Mouse (Mus musculus): ENCODE measurements at regions not wholly inside any gene's neighbourhood (a gene's known extent, or its start where the extent isn't known, plus 50 kb on each side); places are given as distances from the start of the nearest gene placed in this dataset.

GRCm38 (mm10) chr15:97578046-97578445 lies 127.6 kb downstream of the Rpap3 start:
- no peak for DNase-seq (ENCODE audit: low read depth, low spot score)

GRCm38 (mm10) chr15:97577196-97577595 lies 128.4 kb downstream of the Rpap3 start:
- DNase-seq (ENCODE audit: low read depth, low spot score), result no peak

- DNase-seq (ENCODE audit: low read depth, low spot score), result no peak
Measured at GRCm38 (mm10) chr15:97572639-97573038, 133.0 kb downstream of the Rpap3 start.

GRCm38 (mm10) chr15:97571885-97572284 lies 133.7 kb downstream of the Rpap3 start:
- DNase-seq (ENCODE audit: low read depth, low spot score), result no peak

GRCm38 (mm10) chr15:97560096-97560495 lies 145.5 kb downstream of the Rpap3 start:
- DNase-seq (ENCODE audit: low read depth, low spot score), result no peak

- no peak for DNase-seq (ENCODE audit: low read depth, low spot score)
Measured at GRCm38 (mm10) chr15:97558725-97559124, 146.9 kb downstream of the Rpap3 start.

- peak; percentile 48 for DNase-seq (ENCODE audit: low read depth, low spot score)
Measured at GRCm38 (mm10) chr15:97548354-97548753, 157.3 kb downstream of the Rpap3 start.

GRCm38 (mm10) chr15:97545034-97545433 lies 160.6 kb downstream of the Rpap3 start:
- peak; percentile 94 for DNase-seq (ENCODE audit: low read depth, low spot score)

- DNase-seq (ENCODE audit: low read depth, low spot score), result no peak
Measured at GRCm38 (mm10) chr15:97541646-97542045, 164.0 kb downstream of the Rpap3 start.

GRCm38 (mm10) chr15:97536145-97536544 lies 169.5 kb downstream of the Rpap3 start:
- DNase-seq (ENCODE audit: low read depth, low spot score), result peak; percentile 74

- no peak for DNase-seq (ENCODE audit: low read depth, low spot score)
Measured at GRCm38 (mm10) chr15:97534878-97535277, 170.7 kb downstream of the Rpap3 start.

GRCm38 (mm10) chr15:97533553-97534291 lies 171.9 kb downstream of the Rpap3 start:
- DNase-seq (ENCODE audit: low read depth, low spot score), result no peak

- peak; percentile 58 for DNase-seq (ENCODE audit: low read depth, low spot score)
Measured at GRCm38 (mm10) chr15:97532346-97532910, 173.2 kb downstream of the Rpap3 start.

- DNase-seq (ENCODE audit: low read depth, low spot score), result no peak
Measured at GRCm38 (mm10) chr15:97528291-97529050, 177.2 kb downstream of the Rpap3 start.

- no peak for DNase-seq (ENCODE audit: low read depth, low spot score)
Measured at GRCm38 (mm10) chr15:97520395-97520794, 185.2 kb downstream of the Rpap3 start.

GRCm38 (mm10) chr15:97519919-97520345 lies 185.7 kb downstream of the Rpap3 start:
- no peak for DNase-seq (ENCODE audit: low read depth, low spot score)

- DNase-seq (ENCODE audit: low read depth, low spot score), result no peak
Measured at GRCm38 (mm10) chr15:97517926-97518325, 187.7 kb downstream of the Rpap3 start.

GRCm38 (mm10) chr15:97517188-97517587 lies 188.4 kb downstream of the Rpap3 start:
- DNase-seq (ENCODE audit: low read depth, low spot score), result no peak

GRCm38 (mm10) chr15:97515773-97516172 lies 189.9 kb downstream of the Rpap3 start:
- DNase-seq (ENCODE audit: low read depth, low spot score), result no peak

GRCm38 (mm10) chr15:97507656-97508306 lies 197.8 kb downstream of the Rpap3 start:
- no peak for DNase-seq (ENCODE audit: low read depth, low spot score)

GRCm38 (mm10) chr15:97507176-97507575 lies 198.4 kb downstream of the Rpap3 start:
- no peak for DNase-seq (ENCODE audit: low read depth, low spot score)

GRCm38 (mm10) chr15:97505715-97506114 lies 199.9 kb downstream of the Rpap3 start:
- no peak for DNase-seq (ENCODE audit: low read depth, low spot score)

Measured in ZHBTc4 (cell line).